Mouse (Mus musculus) myocyte (in vitro differentiated cells): ENCODE measurements around the gene Prlr. TPM values are rescaled to one million over a fixed set of nuclear protein-coding genes. Genes with fewer than 3 reads are reported as not detected.

Experiments
- H3K27me3 ChIP-seq: one replicate; pipeline ENCODE4 v1.6.1; 2011; ENCODE audit not compliant: control insufficient read depth, insufficient read depth, insufficient read length
- H3K36me3 ChIP-seq: one replicate; pipeline ENCODE4 v1.6.1; 2011; ENCODE audit not compliant: control insufficient read depth, insufficient read depth
- H3K4me2 ChIP-seq: one replicate; pipeline ENCODE4 v1.6.1; 2011; ENCODE audit warnings: low read depth, control low read depth
- H3K4me3 ChIP-seq: one replicate; pipeline ENCODE4 v1.5.1; 2011; ENCODE audit warnings: mild to moderate bottlenecking, control low read depth, moderate library complexity
- H3K79me2 ChIP-seq: one replicate; pipeline ENCODE4 v1.6.1; 2011; ENCODE audit not compliant: control insufficient read depth, insufficient read depth
- H3ac ChIP-seq: one replicate; pipeline ENCODE4 v1.6.1; 2011; ENCODE audit not compliant: control insufficient read depth, insufficient read length
- CEBPB ChIP-seq: IDR thresholded peaks from 2 replicates; pipeline ENCODE4 v1.6.1; 2011; ENCODE audit warnings: mild to moderate bottlenecking, moderate library complexity; ENCODE audit not compliant: poor library complexity, insufficient read depth, severe bottlenecking
- E2F4 ChIP-seq: IDR thresholded peaks from one replicate; pipeline ENCODE4 v1.6.1; 2011; ENCODE audit warnings: mild to moderate bottlenecking, control low read depth, moderate library complexity; ENCODE audit not compliant: insufficient read depth
- MAX ChIP-seq: IDR thresholded peaks from one replicate; pipeline ENCODE4 v1.6.1; 2011; ENCODE audit warnings: low read depth, mild to moderate bottlenecking, control low read depth
- MYOD1 ChIP-seq, 3 experiments: IDR thresholded peaks; one replicate each; pipeline ENCODE4 v1.6.1; 2011; ENCODE audit warnings: control low read depth in 2 of 3, low read depth in 2 of 3, mild to moderate bottlenecking in 2 of 3, moderate library complexity in 1 of 3; ENCODE audit not compliant: insufficient read length in 2 of 3, control insufficient read depth in 1 of 3
- MYOG ChIP-seq, 3 experiments: IDR thresholded peaks; one replicate each; pipeline ENCODE4 v1.6.1; 2011; ENCODE audit warnings: control low read depth in 2 of 3, low read depth in 2 of 3, mild to moderate bottlenecking in 2 of 3; ENCODE audit not compliant: insufficient read length in 2 of 3, control insufficient read depth in 1 of 3, insufficient read depth in 1 of 3
- POLR2A ChIP-seq: IDR thresholded peaks from one replicate; pipeline ENCODE4 v1.6.1; 2011; ENCODE audit warnings: low read depth, mild to moderate bottlenecking, control low read depth, moderate library complexity; ENCODE audit not compliant: insufficient read length
- POLR2AphosphoS2 ChIP-seq: IDR thresholded peaks from one replicate; pipeline ENCODE4 v1.6.1; 2011; ENCODE audit warnings: low read depth, control low read depth; ENCODE audit not compliant: insufficient read length
- REST ChIP-seq: IDR thresholded peaks from one replicate; pipeline ENCODE4 v1.6.1; 2011; ENCODE audit warnings: mild to moderate bottlenecking, control low read depth, moderate library complexity; ENCODE audit not compliant: insufficient read depth, insufficient read length
- SRF ChIP-seq: IDR thresholded peaks from one replicate; pipeline ENCODE4 v1.6.1; 2011; ENCODE audit warnings: low read depth; ENCODE audit not compliant: control insufficient read depth, insufficient read length
- TCF12 ChIP-seq: IDR thresholded peaks from one replicate; pipeline ENCODE4 v1.6.1; 2011; ENCODE audit warnings: mild to moderate bottlenecking, control low read depth; ENCODE audit not compliant: poor library complexity, insufficient read depth, severe bottlenecking
- TCF3 ChIP-seq: IDR thresholded peaks from one replicate; pipeline ENCODE4 v1.6.1; 2011; ENCODE audit warnings: low read depth, control low read depth; ENCODE audit not compliant: insufficient read length
- USF1 ChIP-seq: IDR thresholded peaks from one replicate; pipeline ENCODE4 v1.6.1; 2011; ENCODE audit warnings: low read depth, mild to moderate bottlenecking, control low read depth, moderate library complexity
- polyA plus RNA-seq: library from polyadenylated mRNA; unstranded; fragments of >200 nt; fragmentation: generic; extraction: Trizol; gene quantifications from one replicate; pipeline ENCODE4 v1.2.1, GENCODE M21; 2012; ENCODE audit warnings: missing spikeins

Gene Prlr
- not detected for polyA plus RNA-seq

DNA sequence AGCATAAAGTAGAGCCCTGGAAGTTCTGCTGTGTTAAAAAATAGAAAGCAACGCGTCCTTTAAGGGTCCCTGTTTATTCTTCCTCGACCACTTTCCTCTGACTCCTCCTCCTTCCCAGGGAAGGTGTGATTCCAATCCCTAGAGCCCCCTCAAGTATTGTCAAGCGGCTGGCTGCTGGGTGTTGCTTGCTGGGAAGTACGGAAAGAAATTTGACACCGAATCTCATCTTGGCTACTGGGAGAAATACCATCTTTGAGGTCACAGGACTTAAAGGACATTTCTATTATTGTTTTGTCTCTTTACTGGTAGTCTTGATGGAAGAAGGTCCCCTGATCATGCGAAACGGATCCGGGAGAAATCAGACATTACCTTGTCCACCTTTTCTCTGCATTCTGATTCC lies at the start of gene Prlr:
TSS of gene Prlr (plus strand) at position 156 of the 400 bp plus-strand sequence.
- H3K4me3 ChIP-seq, result no peak within 1 kb of the TSS
- H3K27me3 ChIP-seq, result no peaks in the 10 kb centered on the region
- no peak within 1 kb of the TSS for H3ac ChIP-seq
- H3K36me3 ChIP-seq, result no peaks in the 10 kb centered on the region
- no peaks in the 10 kb centered on the region for H3K79me2 ChIP-seq
- TF ChIP-seq MYOG (IDR thresholded peaks at IDR 0.05; ENCODE audit: control insufficient read depth in 1 of 3, insufficient read depth in 1 of 3, insufficient read length in 2 of 3, low read depth in 2 of 3), result no peak
- no peak for TF ChIP-seq SRF
- no peak for TF ChIP-seq MAX
- TF ChIP-seq MYOD1 (IDR thresholded peaks at IDR 0.05; ENCODE audit: control insufficient read depth in 1 of 3, insufficient read length in 2 of 3, low read depth in 2 of 3), result no peak
- no peak for TF ChIP-seq POLR2A
- TF ChIP-seq CEBPB, result no peak
- no peak for TF ChIP-seq REST
- no peak for TF ChIP-seq TCF3
- no peak for TF ChIP-seq TCF12
- no peak for TF ChIP-seq E2F4
- no peak for TF ChIP-seq POLR2AphosphoS2
- H3K4me2 ChIP-seq, result no peak within 1 kb of the TSS

- H3K36me3 ChIP-seq, result no peaks in the 10 kb centered on the region
- H3K79me2 ChIP-seq, result no peaks in the 10 kb centered on the region
- H3K4me3 ChIP-seq, result no peak overlapping the region
- no peaks in the 10 kb centered on the region for H3K27me3 ChIP-seq
- H3K4me2 ChIP-seq, result no peak overlapping the region
- TF ChIP-seq POLR2A (no peak), CEBPB (no peak)
- H3ac ChIP-seq, result no peak overlapping the region
Observed at GRCm38 (mm10) chr15:10133781-10134180, 43.3 kb upstream of the Prlr start.

GRCm38 (mm10) chr15:10134889-10135288 lies 42.1 kb upstream of the Prlr start:
- no peaks in the 10 kb centered on the region for H3K79me2 ChIP-seq
- H3K27me3 ChIP-seq, result no peaks in the 10 kb centered on the region
- TF ChIP-seq TCF3 (no peak), POLR2AphosphoS2 (no peak), USF1 (no peak), CEBPB (no peak), TCF12 (no peak), POLR2A (no peak), REST (no peak), MAX (no peak), MYOG (IDR thresholded peaks at IDR 0.05; ENCODE audit: control insufficient read depth in 1 of 3, insufficient read depth in 1 of 3, insufficient read length in 2 of 3, low read depth in 2 of 3) (no peak), SRF (no peak), MYOD1 (IDR thresholded peaks at IDR 0.05; ENCODE audit: control insufficient read depth in 1 of 3, insufficient read length in 2 of 3, low read depth in 2 of 3) (no peak), E2F4 (no peak)
- H3K4me2 ChIP-seq, result no peak overlapping the region
- H3K36me3 ChIP-seq, result no peaks in the 10 kb centered on the region
- no peak overlapping the region for H3ac ChIP-seq
- no peak overlapping the region for H3K4me3 ChIP-seq

GRCm38 (mm10) chr15:10144520-10144919 lies 32.5 kb upstream of the Prlr start:
- Histone ChIP-seq H3K4me3 (no peak overlapping the region), H3ac (no peak overlapping the region), H3K4me2 (no peak overlapping the region), H3K27me3 (no peaks in the 10 kb centered on the region), H3K36me3 (no peaks in the 10 kb centered on the region), H3K79me2 (no peaks in the 10 kb centered on the region)
- TF ChIP-seq MAX (no peak), MYOD1 (IDR thresholded peaks at IDR 0.05; ENCODE audit: control insufficient read depth in 1 of 3, insufficient read length in 2 of 3, low read depth in 2 of 3) (no peak), CEBPB (no peak)

DNA sequence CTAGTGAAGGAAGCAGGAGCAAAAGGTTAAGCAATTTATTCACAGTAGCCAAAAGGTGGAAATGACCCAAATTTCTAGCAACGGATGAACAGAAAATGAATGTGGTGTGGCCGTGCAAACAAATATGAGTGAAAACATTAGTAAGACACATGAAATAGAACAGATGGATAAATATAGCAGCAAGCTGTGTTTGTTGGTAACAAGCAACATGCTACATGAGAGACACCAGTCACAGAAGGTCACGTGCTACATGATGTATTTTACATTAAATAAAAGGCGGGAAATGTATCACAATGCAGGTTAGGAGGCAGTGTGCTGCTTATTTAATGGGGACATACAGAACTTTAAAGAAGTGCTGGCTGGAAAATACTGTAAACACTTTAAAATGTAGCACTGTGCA lies 28.8 kb upstream of the Prlr start:
- no peaks in the 10 kb centered on the region for H3K36me3 ChIP-seq
- H3K4me3 ChIP-seq, result no peak overlapping the region
- no peak overlapping the region for H3ac ChIP-seq
- no peaks in the 10 kb centered on the region for H3K27me3 ChIP-seq
- no peaks in the 10 kb centered on the region for H3K79me2 ChIP-seq
- TF ChIP-seq SRF (no peak), MYOG (IDR thresholded peaks at IDR 0.05; ENCODE audit: control insufficient read depth in 1 of 3, insufficient read depth in 1 of 3, insufficient read length in 2 of 3, low read depth in 2 of 3) (no peak), CEBPB (no peak), E2F4 (no peak), TCF12 (no peak), MYOD1 (IDR thresholded peaks at IDR 0.05; ENCODE audit: control insufficient read depth in 1 of 3, insufficient read length in 2 of 3, low read depth in 2 of 3) (no peak), REST (no peak)
- H3K4me2 ChIP-seq, result no peak overlapping the region
